Mouse (Mus musculus): ENCODE measurements at regions not wholly inside any gene's neighbourhood (a gene's known extent, or its start where the extent isn't known, plus 50 kb on each side); places are given as distances from the start of the nearest gene placed in this dataset.

- H3K9me3 ChIP-seq (replicated peaks): no peaks in the 10 kb centered on the region
- no peaks in the 10 kb centered on the region for H3K27me3 ChIP-seq (ENCODE audit: low read depth, poor library complexity, severe bottlenecking)
- WGBS: 73% methylated on average over 1 of the region's 1 CpGs
- no peak for DNase-seq (ENCODE audit: low spot score)
- no peaks in the 10 kb centered on the region for H3K4me1 ChIP-seq
- H3K36me3 ChIP-seq: no peaks in the 10 kb centered on the region
- no peak overlapping the region for H3K4me3 ChIP-seq
- H3K27ac ChIP-seq (replicated peaks): no peak overlapping the region
These were observed 314.1 kb upstream of the Plxna2 start for GRCm38 (mm10) chr1:194303951-194304350.

- H3K27ac ChIP-seq (replicated peaks): no peak overlapping the region
- DNase-seq (ENCODE audit: low spot score): no peak
- no peaks in the 10 kb centered on the region for H3K36me3 ChIP-seq
- H3K4me3 ChIP-seq: no peak overlapping the region
- no peaks in the 10 kb centered on the region for H3K9me3 ChIP-seq (replicated peaks)
- WGBS: 52% methylated on average over 1 of the region's 1 CpGs
- H3K27me3 ChIP-seq (ENCODE audit: low read depth, poor library complexity, severe bottlenecking): no peaks in the 10 kb centered on the region
- no peaks in the 10 kb centered on the region for H3K4me1 ChIP-seq
These were observed 315.2 kb upstream of the Plxna2 start for GRCm38 (mm10) chr1:194302775-194303174.

GRCm38 (mm10) chr1:194281941-194282340 is 336.1 kb upstream of the Plxna2 start:
- no peak for DNase-seq (ENCODE audit: low spot score)
- H3K4me1 ChIP-seq: no peaks in the 10 kb centered on the region
- no peak overlapping the region for H3K4me3 ChIP-seq
- no peaks in the 10 kb centered on the region for H3K36me3 ChIP-seq
- 80% methylated on average over 3 of the region's 3 CpGs for WGBS
- H3K9me3 ChIP-seq (replicated peaks): no peaks in the 10 kb centered on the region
- no peak overlapping the region for H3K27ac ChIP-seq (replicated peaks)
- H3K27me3 ChIP-seq (ENCODE audit: low read depth, poor library complexity, severe bottlenecking): no peaks in the 10 kb centered on the region

- Histone ChIP-seq H3K9me3 (replicated peaks) (no peaks in the 10 kb centered on the region), H3K4me3 (no peak overlapping the region), H3K27ac (replicated peaks) (no peak overlapping the region), H3K4me1 (no peaks in the 10 kb centered on the region), H3K27me3 (ENCODE audit: low read depth, poor library complexity, severe bottlenecking) (no peaks in the 10 kb centered on the region), H3K36me3 (no peaks in the 10 kb centered on the region)
- DNase-seq (ENCODE audit: low spot score): no peak
These were observed 350.0 kb upstream of the Plxna2 start for GRCm38 (mm10) chr1:194268028-194268427.

- no peaks in the 10 kb centered on the region for H3K9me3 ChIP-seq (replicated peaks)
- 36% methylated on average over 4 of the region's 4 CpGs for WGBS
- H3K36me3 ChIP-seq: no peaks in the 10 kb centered on the region
- peak; percentile 12 for DNase-seq (ENCODE audit: low spot score)
- peaks cover 14% of the 10 kb centered on the region for H3K4me1 ChIP-seq
- H3K27me3 ChIP-seq (ENCODE audit: low read depth, poor library complexity, severe bottlenecking): no peaks in the 10 kb centered on the region
- H3K4me3 ChIP-seq: no peak overlapping the region
- peak overlapping the region; percentile 52 for H3K27ac ChIP-seq (replicated peaks)
These were observed 355.6 kb upstream of the Plxna2 start for GRCm38 (mm10) chr1:194262374-194262773.

- no peak for DNase-seq (ENCODE audit: low spot score)
- H3K27me3 ChIP-seq (ENCODE audit: low read depth, poor library complexity, severe bottlenecking): no peaks in the 10 kb centered on the region
- peaks cover 14% of the 10 kb centered on the region for H3K4me1 ChIP-seq
- WGBS: 86% methylated on average over 3 of the region's 3 CpGs
- no peak overlapping the region for H3K27ac ChIP-seq (replicated peaks)
- H3K36me3 ChIP-seq: no peaks in the 10 kb centered on the region
- H3K4me3 ChIP-seq: no peak overlapping the region
- H3K9me3 ChIP-seq (replicated peaks): no peaks in the 10 kb centered on the region
These were observed 358.1 kb upstream of the Plxna2 start for GRCm38 (mm10) chr1:194259957-194260356.

- H3K27me3 ChIP-seq (ENCODE audit: low read depth, poor library complexity, severe bottlenecking): peaks cover 23% of the 10 kb centered on the region
- H3K4me1 ChIP-seq: peaks cover 23% of the 10 kb centered on the region
- H3K36me3 ChIP-seq: no peaks in the 10 kb centered on the region
- H3K27ac ChIP-seq (replicated peaks): no peak overlapping the region
- 4% methylated on average over 1 of the region's 1 CpGs for WGBS
- no peaks in the 10 kb centered on the region for H3K9me3 ChIP-seq (replicated peaks)
- DNase-seq (ENCODE audit: low spot score): no peak
- H3K4me3 ChIP-seq: no peak overlapping the region
These were observed 373.1 kb upstream of the Plxna2 start for GRCm38 (mm10) chr1:194244776-194245366.

- Histone ChIP-seq H3K27ac (replicated peaks) (no peak overlapping the region), H3K27me3 (ENCODE audit: low read depth, poor library complexity, severe bottlenecking) (peaks cover 19% of the 10 kb centered on the region), H3K4me1 (peaks cover 22% of the 10 kb centered on the region), H3K36me3 (no peaks in the 10 kb centered on the region), H3K4me3 (no peak overlapping the region), H3K9me3 (replicated peaks) (no peaks in the 10 kb centered on the region)
- no peak for DNase-seq (ENCODE audit: low spot score)
These were observed 376.9 kb upstream of the Plxna2 start for GRCm38 (mm10) chr1:194241111-194241510.

GRCm38 (mm10) chr1:194231206-194231605 is 386.8 kb upstream of the Plxna2 start:
- Histone ChIP-seq H3K4me3 (no peak overlapping the region), H3K27ac (replicated peaks) (peak overlapping the region; percentile 25; the same call in 1 of the 2 replicates)
- 65% methylated on average over 4 of the region's 4 CpGs for WGBS

GRCm38 (mm10) chr1:194226550-194227160 is 391.4 kb upstream of the Plxna2 start:
- peak overlapping the region; percentile 83 for H3K27ac ChIP-seq (replicated peaks)
- no peak overlapping the region for H3K4me3 ChIP-seq
- H3K4me1 ChIP-seq: peaks cover 64% of the 10 kb centered on the region
- H3K9me3 ChIP-seq (replicated peaks): no peaks in the 10 kb centered on the region
- DNase-seq (ENCODE audit: low spot score): no peak
- H3K36me3 ChIP-seq: no peaks in the 10 kb centered on the region
- WGBS: 27% methylated on average over 6 of the region's 6 CpGs
- H3K27me3 ChIP-seq (ENCODE audit: low read depth, poor library complexity, severe bottlenecking): no peaks in the 10 kb centered on the region; the same call in 1 of the 2 replicates

More at GRCm38 (mm10) chr1:194231206-194231605, 386.8 kb upstream of the Plxna2 start:
- no peak for DNase-seq (ENCODE audit: low spot score)
- no peaks in the 10 kb centered on the region for H3K36me3 ChIP-seq
- no peaks in the 10 kb centered on the region for H3K27me3 ChIP-seq (ENCODE audit: low read depth, poor library complexity, severe bottlenecking)
- peaks cover 30% of the 10 kb centered on the region for H3K4me1 ChIP-seq
- no peaks in the 10 kb centered on the region for H3K9me3 ChIP-seq (replicated peaks)

- Histone ChIP-seq H3K36me3 (no peaks in the 10 kb centered on the region), H3K27ac (replicated peaks) (peak overlapping the region; percentile 83), H3K4me3 (no peak overlapping the region), H3K27me3 (ENCODE audit: low read depth, poor library complexity, severe bottlenecking) (no peaks in the 10 kb centered on the region; the same call in 1 of the 2 replicates), H3K4me1 (peaks cover 55% of the 10 kb centered on the region), H3K9me3 (replicated peaks) (no peaks in the 10 kb centered on the region)
- DNase-seq (ENCODE audit: low spot score): no peak
- 23% methylated on average over 1 of the region's 1 CpGs for WGBS
These were observed 392.2 kb upstream of the Plxna2 start for GRCm38 (mm10) chr1:194225786-194226185.

- WGBS: 81% methylated on average over 1 of the region's 1 CpGs
- H3K36me3 ChIP-seq: no peaks in the 10 kb centered on the region
These were observed 394.0 kb upstream of the Plxna2 start for GRCm38 (mm10) chr1:194224046-194224445.

GRCm38 (mm10) chr1:194223610-194224009 is 394.4 kb upstream of the Plxna2 start:
- 57% methylated on average over 2 of the region's 2 CpGs for WGBS
- no peaks in the 10 kb centered on the region; the same call in 1 of the 2 replicates for H3K27me3 ChIP-seq (ENCODE audit: low read depth, poor library complexity, severe bottlenecking)
- no peaks in the 10 kb centered on the region for H3K36me3 ChIP-seq
- no peak for DNase-seq (ENCODE audit: low spot score)
- peak overlapping the region; percentile 83 for H3K27ac ChIP-seq (replicated peaks)
- peaks cover 53% of the 10 kb centered on the region for H3K4me1 ChIP-seq
- no peaks in the 10 kb centered on the region for H3K9me3 ChIP-seq (replicated peaks)
- H3K4me3 ChIP-seq: no peak overlapping the region

More at GRCm38 (mm10) chr1:194224046-194224445, 394.0 kb upstream of the Plxna2 start:
- DNase-seq (ENCODE audit: low spot score): peak; percentile 36
- peak overlapping the region; percentile 83 for H3K27ac ChIP-seq (replicated peaks)
- peaks cover 53% of the 10 kb centered on the region for H3K4me1 ChIP-seq
- H3K4me3 ChIP-seq: no peak overlapping the region
- no peaks in the 10 kb centered on the region for H3K9me3 ChIP-seq (replicated peaks)
- H3K27me3 ChIP-seq (ENCODE audit: low read depth, poor library complexity, severe bottlenecking): no peaks in the 10 kb centered on the region; the same call in 1 of the 2 replicates

Measured in midbrain, embryonic 10.5 days (tissue).